Mouse (Mus musculus): Measurements from ENCODE around the gene Stac2. TPM values are rescaled to one million over a fixed set of nuclear protein-coding genes. Genes with fewer than 3 reads are reported as not detected.

Gene Stac2
- total RNA-seq, 4 experiments from 2014 or later: 3.8 to 10.9 (median 6.6) TPM

- DNase-seq: no peak
Observed at GRCm38 (mm10) chr11:97997387-97997960, 55.8 kb downstream of the Stac2 start.

GRCm38 (mm10) chr11:97996691-97997090, 56.6 kb downstream of the Stac2 start:
- no peak for DNase-seq

- no peak for DNase-seq
Observed at GRCm38 (mm10) chr11:97995564-97996288, 57.5 kb downstream of the Stac2 start, which contains the start of gene Arl5c. Gene Arl5c (minus strand): TSS chr11:97996181.

GRCm38 (mm10) chr11:97994539-97995100, 58.6 kb downstream of the Stac2 start:
- DNase-seq: peak; percentile 66

- peak; percentile 88 for DNase-seq
Observed at GRCm38 (mm10) chr11:97988530-97989096, 64.6 kb downstream of the Stac2 start.

GRCm38 (mm10) chr11:97987551-97988526, 65.4 kb downstream of the Stac2 start:
- DNase-seq: peak; percentile 93

GRCm38 (mm10) chr11:97986738-97987465, 66.4 kb downstream of the Stac2 start:
- DNase-seq: no peak

Small RNAs within 50 kb of the gene (microRNA-seq; reads per million reads assigned to microRNA genes)
- 0 reads per million in 2 experiments for gene Gm27597

Other genes starting within 250 kb of the Stac2 start
- gene B230217C12Rik, start 212.7 kb downstream of the Stac2 start, total RNA-seq (2022): 1 to 10 TPM; 3.7 to 7.2 (median 6.2) TPM
- gene Fbxo47, start 169.3 kb downstream of the Stac2 start, total RNA-seq (2022): 1 to 10 TPM in 3 of 4 experiments, under 1 TPM in 1; 0.94 to 1.8 (median 1.2) TPM
- 10 to 100 TPM; 13.5 to 36.2 (median 24.0) TPM for gene Plxdc1, start 67.0 kb downstream of the Stac2 start, total RNA-seq (2022)
- gene Arl5c, start 57.3 kb downstream of the Stac2 start, total RNA-seq (2022): 1 to 10 TPM in 3 of 4 experiments, under 1 TPM in 1; 0.44 to 1.8 (median 1.4) TPM
- gene Cacnb1, start 30.4 kb downstream of the Stac2 start, total RNA-seq (2022): 10 to 100 TPM in 2 of 4 experiments, 1 to 10 TPM in 2; 7.8 to 18.8 (median 13.6) TPM
- gene Rpl19, start 26.8 kb downstream of the Stac2 start, total RNA-seq (2022): 1,000 to 10,000 TPM in 2 of 4 experiments, 100 to 1,000 TPM in 2; 894 to 1,148 (median 997) TPM
- 10 to 100 TPM; 37.4 to 45.0 (median 41.1) TPM for gene Fbxl20, start 96.9 kb upstream of the Stac2 start, total RNA-seq (2022)
- gene Med1, start 139.8 kb upstream of the Stac2 start, total RNA-seq (2022): 10 to 100 TPM; 62.9 to 72.7 (median 66.6) TPM
- 10 to 100 TPM; 41.6 to 57.7 (median 49.9) TPM for gene Cdk12, start 149.6 kb upstream of the Stac2 start, total RNA-seq (2022)